18 mouse cellular contexts compared by ENCODE assay signal in the genomic region with DNA sequence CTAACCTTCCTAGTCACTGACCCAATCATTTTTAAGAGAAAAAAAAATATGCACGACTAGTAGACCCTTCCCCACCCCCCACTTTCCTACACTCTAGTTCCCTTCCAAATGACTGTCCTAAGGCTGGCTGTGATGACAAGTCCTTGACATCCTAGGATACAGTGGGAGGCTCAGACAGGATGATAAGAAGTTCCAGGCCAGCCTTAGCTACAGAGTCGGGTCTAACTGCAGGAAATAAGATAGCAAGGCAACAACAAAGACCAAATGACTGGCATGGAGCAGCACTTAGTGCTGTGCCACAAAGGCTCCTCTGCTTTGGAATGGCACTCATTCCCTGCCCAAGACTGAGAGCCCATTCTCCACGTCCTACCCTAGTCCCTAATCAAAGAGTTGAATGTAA. TPM values are rescaled to one million over a fixed set of nuclear protein-coding genes. Genes with fewer than 3 reads are reported as not detected.
DNase-seq lines count a peak whose midpoint lies in the region; ATAC-seq and TF ChIP-seq lines count a peak whose summit lies in the region.
"Had no signal": no experiment of that assay in that cellular context is flagged by ENCODE, and none has a peak within 500 bp of the region (broad histone marks: within the 10 kb centered on the region; RNA-seq: fewer than 3 reads in every experiment).

No protein-coding gene starts in this region.

- H3K4me3 ChIP-seq in kidney, embryonic 16.5 days (ENCODE audit: low read length) = no peak overlapping the region
- no peak overlapping the region for H3K4me3 ChIP-seq in stomach, embryonic 16.5 days (replicated peaks; ENCODE audit: low read length)
- no peak overlapping the region for H3K4me3 ChIP-seq in stomach, postnatal 0 days (ENCODE audit: low read depth, low read length)
- H3K4me3 ChIP-seq in liver, embryonic 13.5 days (replicated peaks) = no peak overlapping the region
- H3K4me3 ChIP-seq: embryonic facial prominence, embryonic 13.5 days; forebrain, embryonic 12.5 days; heart, embryonic 10.5 days; hindbrain, embryonic 13.5 days had no signal

- H3K27me3 ChIP-seq in kidney, embryonic 16.5 days (ENCODE audit: insufficient read depth, low read length) = no peaks in the 10 kb centered on the region
- no peaks in the 10 kb centered on the region for H3K27me3 ChIP-seq in stomach, embryonic 16.5 days (ENCODE audit: control insufficient read depth, insufficient read depth, low read length)
- H3K27me3 ChIP-seq in stomach, postnatal 0 days (ENCODE audit: control insufficient read depth, insufficient read depth, low read length) = no peaks in the 10 kb centered on the region
- H3K27me3 ChIP-seq in liver, embryonic 13.5 days = no peaks in the 10 kb centered on the region
- H3K27me3 ChIP-seq: embryonic facial prominence, embryonic 13.5 days; forebrain, embryonic 12.5 days; hindbrain, embryonic 13.5 days had no signal

- no peak overlapping the region for H3K27ac ChIP-seq in kidney, embryonic 16.5 days (ENCODE audit: low read length)
- H3K27ac ChIP-seq in stomach, embryonic 16.5 days (ENCODE audit: low read length) = no peak overlapping the region
- no peak overlapping the region for H3K27ac ChIP-seq in stomach, postnatal 0 days (replicated peaks)
- no peak overlapping the region for H3K27ac ChIP-seq in liver, embryonic 13.5 days
- H3K27ac ChIP-seq: embryonic facial prominence, embryonic 13.5 days; forebrain, embryonic 12.5 days; heart, embryonic 10.5 days; hindbrain, embryonic 13.5 days had no signal

- no peaks in the 10 kb centered on the region for H3K9me3 ChIP-seq in kidney, embryonic 16.5 days (ENCODE audit: low read length)
- no peaks in the 10 kb centered on the region for H3K9me3 ChIP-seq in stomach, embryonic 16.5 days (replicated peaks; ENCODE audit: control insufficient read depth, low read length)
- no peaks in the 10 kb centered on the region for H3K9me3 ChIP-seq in stomach, postnatal 0 days (ENCODE audit: control insufficient read depth, low read length)
- H3K9me3 ChIP-seq in liver, embryonic 13.5 days (replicated peaks) = no peaks in the 10 kb centered on the region
- H3K9me3 ChIP-seq: embryonic facial prominence, embryonic 13.5 days; forebrain, embryonic 12.5 days; heart, embryonic 10.5 days; hindbrain, embryonic 13.5 days had no signal

- WGBS in kidney, embryonic 16.5 days = 67% methylated on average over 3 of the region's 3 CpGs
- WGBS in stomach, embryonic 16.5 days = 67% methylated on average over 3 of the region's 3 CpGs
- 74% methylated on average over 3 of the region's 3 CpGs for WGBS in stomach, postnatal 0 days
- WGBS in liver, embryonic 13.5 days (ENCODE audit: insufficient replicate concordance) = 23% methylated on average over 3 of the region's 3 CpGs

- DNase-seq in kidney, adult 18-20 months = no peak
- no peak for DNase-seq in stomach, postnatal 0 days (ENCODE audit: low spot score)
- no peak for DNase-seq in liver, embryonic 13.5 days
- DNase-seq in cerebellum, postnatal 4 days (ENCODE audit: low spot score in 2 of 2) = no peak
- DNase-seq in spleen, postnatal 10 days (ENCODE audit: low spot score in 2 of 2) = no peak
- DNase-seq: cerebellum, adult 11 months; cerebellum, adult 8-10 months; cerebellum, postnatal 14 days; gastrocnemius, postnatal 10 days; heart, adult 18-20 months; heart, postnatal 10 days had no signal

- no peak overlapping the region for H3K9ac ChIP-seq in kidney, embryonic 16.5 days (replicated peaks; ENCODE audit: low read length)
- no peak overlapping the region for H3K9ac ChIP-seq in stomach, embryonic 16.5 days (ENCODE audit: low read length)
- H3K9ac ChIP-seq in stomach, postnatal 0 days (ENCODE audit: low read length) = no peak overlapping the region
- H3K9ac ChIP-seq in liver, embryonic 13.5 days = no peak overlapping the region
- H3K9ac ChIP-seq: embryonic facial prominence, embryonic 13.5 days; forebrain, embryonic 12.5 days; hindbrain, embryonic 13.5 days had no signal

- peaks cover 4% of the 10 kb centered on the region; the same call in 1 of the 2 replicates for H3K4me1 ChIP-seq in kidney, embryonic 16.5 days (ENCODE audit: insufficient read depth, low read length)
- H3K4me1 ChIP-seq in stomach, embryonic 16.5 days (ENCODE audit: control insufficient read depth, insufficient read depth, low read length) = no peaks in the 10 kb centered on the region
- no peaks in the 10 kb centered on the region for H3K4me1 ChIP-seq in stomach, postnatal 0 days (replicated peaks; ENCODE audit: control insufficient read depth, insufficient read depth)
- H3K4me1 ChIP-seq in liver, embryonic 13.5 days (replicated peaks) = peaks cover 19% of the 10 kb centered on the region
- H3K4me1 ChIP-seq: forebrain, embryonic 12.5 days had no signal

- TF ChIP-seq CTCF in stomach, postnatal 0 days (IDR thresholded peaks at IDR 0.05; ENCODE audit: low read depth) = no peak

- no peak for ATAC-seq in kidney, embryonic 16.5 days (ENCODE audit: low FRiP score, low TSS enrichment)
- 0 out of 2 replicates have a peak, but pooled peaks have one; percentile 13 for ATAC-seq in stomach, embryonic 16.5 days (ENCODE audit: insufficient read depth, low FRiP score)
- ATAC-seq in stomach, postnatal 0 days (ENCODE audit: low FRiP score, low TSS enrichment) = no peak
- ATAC-seq in liver, embryonic 13.5 days (ENCODE audit: low read depth) = peak; percentile 53
- ATAC-seq: forebrain, embryonic 16.5 days had no signal

- no peak for TF ChIP-seq EP300 in stomach, postnatal 0 days (optimal IDR thresholded peaks at IDR 0.05)

- 0 out of 2 replicates have a peak overlapping the region, but pooled peaks have one; percentile 1 for H3K4me2 ChIP-seq in kidney, embryonic 16.5 days (replicated peaks; ENCODE audit: low read depth, low read length)
- H3K4me2 ChIP-seq in stomach, embryonic 16.5 days (ENCODE audit: low read depth, low read length) = no peak overlapping the region
- H3K4me2 ChIP-seq in stomach, postnatal 0 days (replicated peaks; ENCODE audit: low read depth) = no peak overlapping the region
- H3K4me2 ChIP-seq in liver, embryonic 13.5 days = no peak overlapping the region
- H3K4me2 ChIP-seq: embryonic facial prominence, embryonic 13.5 days; forebrain, embryonic 12.5 days; hindbrain, embryonic 13.5 days had no signal

- no peaks in the 10 kb centered on the region for H3K36me3 ChIP-seq in kidney, embryonic 16.5 days (ENCODE audit: insufficient read depth, low read length)
- H3K36me3 ChIP-seq in stomach, embryonic 16.5 days (ENCODE audit: control insufficient read depth, insufficient read depth, low read length) = no peaks in the 10 kb centered on the region
- H3K36me3 ChIP-seq in stomach, postnatal 0 days (ENCODE audit: control insufficient read depth, insufficient read depth, low read length) = no peaks in the 10 kb centered on the region
- no peaks in the 10 kb centered on the region for H3K36me3 ChIP-seq in liver, embryonic 13.5 days
- H3K36me3 ChIP-seq: embryonic facial prominence, embryonic 13.5 days; forebrain, embryonic 12.5 days; heart, embryonic 10.5 days; hindbrain, embryonic 13.5 days had no signal

RNA-seq across cellular contexts. Expression of a gene that starts 16.6 kb away (rescaled TPM):
- 22.4 and 23.7 TPM in 2 replicates for polyA plus RNA-seq in kidney, embryonic 16.5 days (2015; fragmentation: Nextera tagmentation; extraction: Ambion mirVana)
- polyA plus RNA-seq in stomach, embryonic 16.5 days (2015; fragmentation: Nextera tagmentation; extraction: Ambion mirVana) = 39.9 and 45.9 TPM in 2 replicates
- polyA plus RNA-seq in stomach, postnatal 0 days (2015; fragmentation: Nextera tagmentation; extraction: Ambion mirVana) = 29.6 and 30.6 TPM in 2 replicates
- 6.4 and 8.5 TPM in 2 replicates for polyA plus RNA-seq in liver, embryonic 13.5 days (2015; fragmentation: Nextera tagmentation; extraction: Ambion mirVana)

Comparison
In these comparisons a context has a peak if more than half of its experiments do, and no peak if none do; other contexts are left out.
1. ATAC-seq: peak in stomach, embryonic 16.5 days (single experiment) and liver, embryonic 13.5 days (single experiment); none in kidney, embryonic 16.5 days (single experiment) and stomach, postnatal 0 days (single experiment).